11 mouse cellular contexts compared by ENCODE assay signal in genomic region chr14:22228253-22228968, GRCm38 (mm10).
"Had no signal": no experiment of that assay in that cellular context is flagged by ENCODE, and none has a peak within 500 bp of the region (broad histone marks: within the 10 kb centered on the region; RNA-seq: fewer than 3 reads in every experiment).

No protein-coding gene starts in this region.

- DNase-seq: kidney, adult 8-10 months; kidney, postnatal 25 days; thymus, adult 18-20 months; thymus, postnatal 14 days had no signal

- H3K27me3 ChIP-seq: limb, embryonic 15.5 days; midbrain, embryonic 13.5 days; neural tube, embryonic 15.5 days had no signal

- H3K4me2 ChIP-seq: limb, embryonic 15.5 days; midbrain, embryonic 13.5 days; neural tube, embryonic 15.5 days had no signal

- H3K9ac ChIP-seq: limb, embryonic 15.5 days; midbrain, embryonic 13.5 days; neural tube, embryonic 15.5 days had no signal

- H3K36me3 ChIP-seq: limb, embryonic 15.5 days; midbrain, embryonic 13.5 days; neural tube, embryonic 15.5 days had no signal

- H3K4me3 ChIP-seq: left cerebral cortex, adult 2 months; limb, embryonic 15.5 days; midbrain, embryonic 13.5 days; myocyte; neural tube, embryonic 15.5 days had no signal

- H3K9me3 ChIP-seq: limb, embryonic 15.5 days; midbrain, embryonic 13.5 days; neural tube, embryonic 15.5 days had no signal

- H3K4me1 ChIP-seq: limb, embryonic 15.5 days; midbrain, embryonic 13.5 days; neural tube, embryonic 15.5 days had no signal

- H3K27ac ChIP-seq: left cerebral cortex, adult 2 months; limb, embryonic 15.5 days; midbrain, embryonic 13.5 days; neural tube, embryonic 15.5 days had no signal

- ATAC-seq: inflammation-experienced regulatory T-cells, adult 6 months; intestine, postnatal 0 days; midbrain, embryonic 13.5 days had no signal
